Mouse (Mus musculus): ENCODE measurements around the gene Slc9a3.

Gene Slc9a3

DNA sequence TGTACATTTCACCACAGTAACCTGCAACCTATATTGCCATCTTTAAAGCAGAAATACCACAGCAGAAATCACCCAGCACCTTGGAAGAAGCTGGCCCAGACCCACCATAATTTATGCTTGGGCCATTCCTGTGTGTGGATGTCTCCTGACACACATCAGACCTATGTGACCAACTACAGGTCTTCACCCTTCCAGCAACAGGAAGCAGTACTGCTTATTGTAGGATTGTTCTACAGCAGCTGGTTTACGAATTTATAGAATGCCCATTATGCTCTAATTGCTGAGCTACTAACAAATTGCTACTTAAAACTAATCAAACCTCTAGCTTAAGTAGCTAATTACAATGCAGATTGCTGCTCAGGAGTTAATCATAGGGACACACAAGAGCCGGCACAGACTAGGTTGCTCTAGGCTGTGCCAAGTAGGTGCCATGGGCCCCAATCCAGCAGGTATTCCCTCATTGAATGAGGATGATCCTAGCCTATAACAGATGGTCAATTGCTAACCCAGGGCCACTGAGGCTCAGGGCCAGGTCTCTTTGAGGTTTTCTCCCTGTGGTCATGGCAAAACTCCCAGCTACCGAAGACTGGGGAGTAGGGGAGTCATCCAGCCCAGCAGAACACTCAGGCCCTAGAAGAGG is 24.8 kb downstream of the Slc9a3 start:
- DNase-seq, result no peak

DNA sequence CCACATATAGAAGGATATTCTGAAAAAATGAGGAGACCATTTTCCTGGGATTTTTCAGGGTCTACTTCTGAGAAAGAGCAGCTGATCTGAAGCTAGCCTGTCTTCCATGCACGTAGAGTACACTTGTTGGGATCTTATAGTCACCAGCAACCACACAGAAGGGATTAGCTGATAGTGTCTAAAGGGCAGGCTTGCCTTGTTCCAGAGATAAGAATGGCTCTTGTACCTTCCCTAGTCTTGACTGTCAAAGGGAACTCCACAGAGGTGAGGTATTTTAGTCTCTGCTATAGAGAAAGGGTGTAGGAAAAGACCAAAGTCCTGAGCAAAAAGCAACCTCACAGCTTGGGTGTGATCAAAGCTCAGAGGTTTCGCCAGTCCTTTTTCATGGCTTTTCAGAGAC is 26.1 kb downstream of the Slc9a3 start:
- no peak for DNase-seq

DNA sequence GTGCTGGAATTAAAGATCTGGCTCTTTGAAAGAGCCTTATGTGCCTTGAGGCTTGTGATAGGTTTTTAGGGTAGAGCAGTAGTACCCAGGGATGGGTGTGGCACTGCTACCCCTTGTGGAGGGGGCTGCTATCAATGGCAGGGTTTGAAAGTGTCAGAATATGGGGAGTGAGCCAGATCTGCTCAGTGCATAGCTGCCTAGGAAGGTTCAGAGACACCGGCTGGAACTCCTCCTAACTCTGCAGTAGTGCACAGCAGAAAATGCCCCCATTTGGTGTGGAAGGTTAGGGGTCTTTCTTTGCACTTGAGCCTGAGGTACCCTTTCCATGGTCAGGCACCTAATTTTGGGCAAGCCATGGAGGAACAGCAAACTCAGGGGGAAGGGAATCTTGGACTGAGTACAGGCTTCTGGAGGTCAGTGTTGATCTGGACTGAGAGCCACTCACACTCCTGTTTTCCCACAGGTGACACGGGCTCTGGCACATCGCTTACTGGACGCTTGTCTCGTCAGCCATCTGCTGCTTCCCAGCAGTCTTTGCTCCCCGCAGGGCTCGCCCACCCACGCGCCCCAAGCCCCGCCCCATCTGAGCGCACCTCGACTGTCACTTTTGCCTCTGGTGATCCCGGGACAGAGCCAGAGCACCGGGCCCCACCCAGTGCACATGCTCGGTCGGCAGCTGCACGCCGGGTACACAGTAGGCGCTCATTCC is 45.2 kb downstream of the Slc9a3 start:
- DNase-seq, result no peak

DNA sequence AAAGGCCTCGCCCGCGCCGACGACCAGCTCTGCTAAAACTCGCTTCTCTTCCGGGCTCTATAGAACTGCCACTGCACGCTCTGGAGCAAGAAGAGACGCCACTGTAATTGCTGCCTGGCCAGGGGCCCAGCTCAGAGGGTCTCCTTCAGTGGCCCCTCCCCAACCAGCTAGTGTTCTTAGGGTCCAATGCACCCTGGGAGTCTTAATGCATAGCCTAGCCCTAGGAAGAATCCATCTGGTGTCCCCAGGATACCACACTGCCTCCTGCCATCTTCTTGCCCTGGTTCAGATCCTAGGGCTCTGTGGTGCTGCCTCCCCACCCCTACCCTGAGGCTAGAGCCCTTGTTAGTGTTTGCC is 45.8 kb downstream of the Slc9a3 start:
- DNase-seq, result no peak

DNA sequence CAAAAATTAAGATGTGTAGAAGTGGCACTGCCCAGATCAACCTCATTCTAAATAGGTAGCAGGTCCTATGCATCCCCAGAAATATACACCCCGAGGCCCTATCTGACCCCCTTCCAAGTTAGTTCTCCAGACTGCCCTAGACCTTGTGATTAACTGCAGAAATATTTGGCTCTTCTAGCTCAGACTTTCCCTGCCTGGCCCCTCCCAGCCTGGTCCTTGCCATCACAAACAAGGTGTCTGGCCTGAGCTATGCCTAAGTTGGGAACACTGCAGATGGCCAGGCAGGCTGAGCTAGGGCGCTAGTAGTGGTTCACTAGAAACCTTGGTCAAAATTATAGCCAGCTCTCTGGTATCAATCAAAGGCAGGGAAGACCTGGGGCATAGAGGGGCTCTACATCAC is 46.2 kb downstream of the Slc9a3 start:
- DNase-seq, result no peak

DNA sequence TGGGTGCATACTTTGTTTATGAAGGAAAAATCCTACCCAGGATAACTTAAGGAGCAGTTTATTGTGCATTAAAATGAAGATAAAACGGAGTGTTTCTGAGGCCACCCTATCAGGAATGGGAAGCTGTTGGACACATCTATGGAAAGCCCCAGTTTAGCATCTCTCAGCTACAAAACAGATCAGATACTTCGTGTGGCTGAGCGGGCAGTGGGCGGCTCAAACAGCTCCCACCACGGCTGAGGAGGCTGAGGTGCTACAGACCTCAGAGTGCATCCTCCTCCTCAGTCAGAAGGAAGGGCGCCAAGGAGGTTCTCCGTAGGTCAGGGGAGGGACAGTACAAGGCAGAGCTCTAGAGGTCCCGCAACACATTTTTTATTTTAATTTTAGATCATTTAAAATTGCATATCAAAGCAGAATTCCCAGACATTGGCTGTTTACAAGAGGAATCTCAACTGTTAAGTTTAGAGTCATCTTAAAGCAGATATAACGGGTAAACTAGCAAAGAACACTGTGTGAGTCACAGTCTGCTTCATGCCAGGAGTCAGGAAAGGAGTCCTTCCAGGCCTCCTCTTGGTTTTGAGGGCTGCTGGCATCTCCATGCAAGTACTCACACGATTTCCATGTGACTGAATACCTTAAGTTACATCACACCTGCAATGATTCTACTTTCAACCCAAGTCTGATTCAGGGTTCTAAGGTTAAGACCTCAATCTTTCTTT is 48.3 kb downstream of the Slc9a3 start:
- DNase-seq, result no peak

DNA sequence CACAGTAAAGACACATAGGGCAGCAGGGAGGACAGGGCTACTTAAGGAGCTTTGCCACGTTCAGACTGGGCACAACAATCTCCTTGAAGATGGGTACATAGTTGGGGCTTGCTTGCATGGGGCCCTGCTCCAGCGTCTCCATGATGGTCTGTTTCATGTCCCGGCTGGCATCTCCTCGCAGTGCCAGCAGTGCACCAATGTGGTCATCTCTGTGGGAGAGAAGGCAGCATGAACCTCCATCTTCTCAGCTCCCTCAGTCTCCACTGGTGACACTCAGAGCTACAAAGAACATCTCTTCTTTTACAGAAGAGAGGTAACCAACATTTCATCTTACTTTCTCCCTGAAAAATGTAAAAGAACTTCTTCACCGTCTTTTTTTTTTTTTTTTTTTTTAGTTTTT is 50.8 kb downstream of the Slc9a3 start:
- DNase-seq, result no peak

DNA sequence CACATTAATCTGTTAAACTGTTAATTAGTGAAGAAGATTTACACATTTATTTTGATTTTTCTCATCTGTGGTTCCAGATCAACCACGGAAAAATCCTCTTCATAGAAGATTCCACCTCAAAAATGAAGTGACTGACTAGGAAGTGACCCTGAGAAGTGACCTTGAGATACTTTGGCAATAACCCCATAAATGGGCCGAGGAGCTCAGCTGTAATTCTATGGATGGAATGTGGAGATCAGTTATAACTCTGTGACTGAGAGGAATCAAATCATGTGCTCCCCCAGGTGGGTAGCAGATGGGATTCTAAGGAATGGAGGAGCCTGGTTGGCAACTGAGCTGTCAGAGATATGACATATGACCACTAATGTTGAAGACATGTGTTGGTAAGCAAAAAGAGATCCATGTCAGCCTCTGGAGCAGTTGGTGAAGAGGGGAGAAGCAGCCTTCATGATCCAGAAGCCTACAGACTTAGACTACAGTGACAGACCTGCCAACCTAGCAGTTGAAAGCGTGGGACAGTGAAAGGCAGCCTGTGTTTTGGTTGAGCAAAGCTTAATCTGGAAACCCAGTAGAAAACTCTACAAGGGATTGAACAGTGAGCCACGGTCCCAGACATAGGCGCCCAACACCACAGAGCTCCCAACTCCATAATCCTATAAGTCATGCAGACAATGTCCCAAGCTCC is 61.9 kb downstream of the Slc9a3 start:
- no peak for DNase-seq

DNA sequence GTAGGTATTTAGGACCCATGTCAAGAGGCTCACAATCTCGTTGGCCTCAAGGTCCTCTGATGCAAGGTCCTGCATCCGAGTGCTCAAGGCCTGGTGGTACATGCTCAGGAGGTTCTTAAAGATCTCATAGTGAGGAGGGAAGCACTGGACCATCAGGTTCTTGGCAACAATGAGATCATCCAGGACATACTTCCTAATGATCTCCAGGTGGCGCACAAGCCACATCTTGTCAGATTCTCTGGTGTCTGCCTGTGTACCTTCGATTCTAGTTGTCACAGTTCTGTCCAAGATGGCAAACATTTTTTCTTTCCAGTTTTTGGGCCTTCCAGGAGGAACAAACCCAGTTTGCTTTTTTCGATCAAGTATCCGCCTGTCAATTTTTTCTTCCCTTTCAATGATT is 71.4 kb downstream of the Slc9a3 start:
- DNase-seq, result no peak

DNA sequence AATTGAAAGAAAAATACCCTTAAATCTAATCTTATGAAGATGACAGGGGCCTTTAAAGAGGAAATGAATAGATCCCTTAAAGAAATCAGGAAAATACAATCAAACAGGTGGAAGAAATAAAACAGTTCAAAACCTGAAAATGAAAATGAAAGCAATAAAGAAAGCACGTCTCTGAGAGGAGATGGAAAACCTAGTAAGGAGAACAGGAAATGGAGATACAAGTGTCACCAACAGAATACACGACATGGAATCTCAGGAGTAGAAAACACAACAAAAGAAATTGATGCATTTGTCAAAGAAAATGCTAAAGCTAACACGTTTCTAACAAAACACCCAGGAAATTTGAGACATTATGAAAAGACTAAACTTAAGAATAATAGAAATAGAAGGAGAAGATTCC is 75.2 kb downstream of the Slc9a3 start:
- DNase-seq, result no peak

DNA sequence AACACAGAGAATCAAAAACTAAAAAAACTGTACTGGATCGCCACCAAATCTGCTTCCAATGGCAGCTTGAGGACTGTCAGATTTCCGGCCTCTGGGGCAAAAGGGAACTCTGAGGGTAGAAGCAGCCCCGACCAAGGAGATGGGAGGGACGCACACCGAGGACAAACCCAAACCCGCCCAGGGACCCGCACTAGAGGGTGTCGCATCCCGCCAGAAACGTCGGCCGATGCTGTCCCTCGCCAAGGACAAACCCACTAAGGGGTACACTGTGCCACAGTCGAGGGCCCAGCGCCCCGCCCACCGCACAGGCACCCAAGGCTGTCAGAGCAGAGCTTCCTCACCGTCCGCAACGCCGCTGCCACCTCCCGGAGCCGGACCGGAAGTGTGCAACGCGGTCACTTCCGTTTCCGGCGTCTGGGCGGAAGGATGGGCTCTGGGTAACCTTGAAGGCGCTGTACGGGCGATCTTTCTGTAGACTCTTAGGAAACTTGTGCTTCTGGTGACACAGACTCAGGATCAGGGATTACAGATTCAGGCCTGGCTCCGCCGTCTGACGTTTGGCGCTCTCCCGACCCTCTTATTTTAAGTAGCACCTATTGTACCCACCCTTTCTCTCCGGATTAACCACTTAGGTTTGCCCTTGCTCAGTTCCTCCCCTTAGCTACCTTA is 87.2 kb downstream of the Slc9a3 start, which contains the start of gene Exoc3:
Exoc3 (minus strand) TSS at position 416 of the 669 bp plus-strand sequence.
- DNase-seq, result peak; percentile 90

DNA sequence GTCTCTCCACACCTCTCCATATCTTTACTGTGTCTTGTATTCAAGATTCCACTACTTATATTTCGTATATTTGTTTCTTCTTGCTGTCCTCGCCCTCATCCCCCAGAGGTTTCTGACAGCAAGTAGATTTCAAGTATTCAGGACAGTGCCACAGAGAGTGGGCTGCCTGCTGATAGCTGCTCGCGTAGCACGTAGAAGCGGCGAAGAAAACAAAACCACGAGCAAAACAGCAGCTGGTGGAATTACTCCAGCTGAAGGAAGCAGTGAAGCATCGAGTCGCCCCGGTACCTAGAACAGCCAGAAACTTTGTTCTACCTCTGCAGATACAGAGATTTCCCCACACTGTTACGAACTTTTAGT is 87.7 kb downstream of the Slc9a3 start:
- DNase-seq, result no peak

DNA sequence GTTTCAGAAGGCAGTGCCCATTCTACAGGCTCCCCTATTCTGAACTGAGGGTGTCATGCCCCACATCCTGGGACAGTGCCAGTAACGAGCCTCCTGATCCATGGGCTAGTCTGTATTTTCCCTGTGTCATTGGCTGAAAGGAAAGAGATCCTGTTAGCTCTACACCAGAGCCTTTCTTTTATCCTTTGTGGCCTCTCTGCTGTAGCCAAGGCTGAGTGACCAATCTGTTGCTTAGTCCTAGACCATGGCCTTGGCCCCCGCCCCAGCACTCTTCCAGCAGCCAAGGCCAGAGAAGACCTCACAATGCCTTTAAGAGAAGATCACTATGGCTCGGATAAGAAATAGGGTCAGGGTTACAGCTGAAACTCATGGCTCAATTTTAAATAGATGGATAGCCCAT is 97.2 kb downstream of the Slc9a3 start:
- DNase-seq, result no peak
